Mouse (Mus musculus) spleen, embryonic (tissue): ENCODE measurements around the gene Wdr4.

ENCODE experiments used
- CTCF ChIA-PET: fragments of 350-600 bp; sonication (Branson Sonifier 250); formaldehyde crosslinking; loops from one replicate; lab custom pipeline; 2022; lab: Charles Lee

The Wdr4 gene

DNA sequence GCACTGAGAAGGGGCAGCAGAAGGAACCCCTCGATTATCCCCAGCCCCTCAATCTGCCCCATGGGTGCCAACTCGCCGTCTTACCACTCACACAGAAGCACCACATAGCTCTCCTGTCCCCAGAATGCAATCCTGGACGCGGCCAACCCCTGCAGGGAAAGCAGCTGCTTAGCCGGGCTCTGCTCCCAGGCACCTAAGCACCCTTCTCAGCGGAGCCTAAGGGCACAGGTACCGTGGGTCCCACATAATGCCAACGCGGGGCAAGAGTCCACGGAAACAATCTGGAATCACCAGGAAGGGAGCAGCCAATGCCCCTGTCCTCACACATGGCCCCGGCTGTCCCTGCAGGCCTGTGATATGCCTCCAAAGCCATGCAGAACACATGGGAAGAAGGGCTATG, 20.1 kb downstream of the Wdr4 start:
- CTCF ChIA-PET: no interaction called here

DNA sequence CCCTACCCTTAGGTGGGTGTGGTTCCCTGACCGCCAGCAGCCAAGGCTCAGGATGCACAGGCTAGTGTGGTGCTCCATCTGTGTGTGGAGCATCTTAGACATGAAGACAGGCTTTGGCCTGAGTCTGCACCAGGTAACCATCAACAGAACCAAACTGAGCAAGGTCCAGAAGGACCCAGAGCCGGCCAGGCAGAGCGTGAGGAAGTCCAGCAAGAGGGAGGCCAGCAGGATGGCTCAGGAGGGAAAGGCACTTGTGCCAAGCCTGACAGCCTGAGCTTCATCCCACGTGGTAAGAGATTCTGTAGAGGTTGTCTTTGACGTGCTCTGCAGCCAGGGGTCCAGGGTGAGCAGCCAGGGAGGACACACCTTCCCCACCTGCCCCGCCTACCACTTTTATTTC, 22.1 kb downstream of the Wdr4 start:
- CTCF ChIA-PET: no interaction called here

DNA sequence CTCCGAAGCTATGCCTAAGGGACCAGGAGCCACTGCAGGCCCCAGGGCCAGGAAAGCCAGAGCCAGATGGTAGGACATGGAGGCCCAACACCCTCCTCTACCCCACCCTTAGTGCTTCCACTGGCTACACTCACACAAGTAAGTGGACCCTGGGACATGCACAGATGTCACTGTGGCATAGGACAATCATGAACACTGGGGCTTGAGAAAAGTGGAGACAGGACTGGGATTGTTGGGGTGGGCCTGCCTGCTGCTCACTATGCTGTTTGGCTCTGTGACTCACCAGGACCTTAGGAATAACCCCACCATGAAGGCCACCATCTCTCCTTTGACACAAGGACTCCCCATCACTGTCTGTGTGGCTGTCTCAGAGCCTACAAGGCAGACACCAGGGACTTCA, 24.8 kb downstream of the Wdr4 start:
- CTCF ChIA-PET: no interaction called here

DNA sequence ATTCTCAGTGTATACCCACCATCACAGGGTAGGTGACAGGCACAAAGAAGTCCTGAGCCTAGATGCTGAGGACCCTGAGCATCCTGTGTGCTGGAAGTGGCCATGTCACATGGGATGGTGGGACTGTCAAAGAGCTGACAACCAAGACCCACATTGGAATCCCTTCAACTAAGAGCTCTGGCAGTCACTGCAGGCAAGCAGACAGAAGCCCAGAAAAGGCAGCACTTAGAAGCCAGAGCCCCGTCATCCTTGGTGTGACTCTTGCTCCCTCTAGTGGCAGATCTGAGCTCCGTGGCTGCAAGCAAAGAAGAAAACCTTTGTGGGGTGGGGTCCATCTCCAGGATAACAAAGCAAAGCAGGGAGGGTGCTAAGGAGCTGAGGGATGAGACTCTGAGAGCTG, 27.4 kb downstream of the Wdr4 start:
- CTCF ChIA-PET: interaction anchor here (0.5 to 1.6 kb wide), 3 partner anchors 45 to 148 kb away, joined by 4 to 7 read pairs (median 6); no protein-coding TSS in a partner anchor

DNA sequence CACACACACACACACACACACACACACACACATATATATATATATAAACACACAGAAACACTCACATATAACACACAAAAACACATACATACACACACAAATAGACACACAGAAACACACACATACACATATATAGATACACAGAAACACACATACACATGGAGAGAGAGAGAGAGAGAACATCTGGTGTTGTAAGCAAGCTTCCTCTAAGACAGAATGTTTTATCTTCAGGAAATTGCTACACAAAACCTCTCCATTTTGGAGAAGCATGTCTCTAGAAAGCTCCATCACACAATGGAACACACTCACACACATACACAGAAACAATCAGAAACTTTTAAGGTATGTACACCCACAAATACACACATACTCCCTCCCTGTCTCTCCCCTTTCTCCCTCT, 28.4 kb downstream of the Wdr4 start:
- CTCF ChIA-PET: interaction anchor here (1.6 kb wide), 1 partner anchor 44 kb away, joined by 4 read pairs; no protein-coding TSS in a partner anchor

DNA sequence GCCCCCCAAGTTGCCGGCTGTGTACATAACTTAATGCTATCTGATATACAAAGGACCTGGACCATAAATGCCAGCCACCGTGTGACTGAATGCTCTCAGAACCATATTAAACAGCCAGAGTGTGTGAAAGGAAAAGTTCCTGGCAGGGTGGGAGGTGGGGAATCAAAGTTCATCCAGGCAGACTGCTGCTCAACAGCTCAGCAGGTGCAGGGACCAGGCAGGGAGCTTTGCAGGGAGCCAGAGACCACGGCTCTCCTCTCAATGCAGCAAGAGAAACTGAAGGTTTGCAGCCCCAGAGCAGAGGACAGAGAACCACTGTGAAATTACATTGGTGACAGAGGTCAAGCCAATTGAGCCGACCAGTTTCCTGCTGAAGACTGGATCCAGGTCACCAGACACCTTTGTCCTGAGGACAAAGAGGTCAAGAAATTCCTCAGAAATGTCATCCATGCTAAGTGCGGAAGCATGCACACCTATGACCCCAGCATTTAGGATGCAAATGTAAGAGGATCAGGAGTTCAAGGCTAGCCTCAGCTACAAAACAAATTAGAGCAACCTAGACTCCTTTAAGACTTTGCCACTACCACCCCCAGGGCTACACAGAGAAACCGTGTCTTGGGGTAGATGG, 32.2 kb downstream of the Wdr4 start:
- CTCF ChIA-PET: no interaction called here

DNA sequence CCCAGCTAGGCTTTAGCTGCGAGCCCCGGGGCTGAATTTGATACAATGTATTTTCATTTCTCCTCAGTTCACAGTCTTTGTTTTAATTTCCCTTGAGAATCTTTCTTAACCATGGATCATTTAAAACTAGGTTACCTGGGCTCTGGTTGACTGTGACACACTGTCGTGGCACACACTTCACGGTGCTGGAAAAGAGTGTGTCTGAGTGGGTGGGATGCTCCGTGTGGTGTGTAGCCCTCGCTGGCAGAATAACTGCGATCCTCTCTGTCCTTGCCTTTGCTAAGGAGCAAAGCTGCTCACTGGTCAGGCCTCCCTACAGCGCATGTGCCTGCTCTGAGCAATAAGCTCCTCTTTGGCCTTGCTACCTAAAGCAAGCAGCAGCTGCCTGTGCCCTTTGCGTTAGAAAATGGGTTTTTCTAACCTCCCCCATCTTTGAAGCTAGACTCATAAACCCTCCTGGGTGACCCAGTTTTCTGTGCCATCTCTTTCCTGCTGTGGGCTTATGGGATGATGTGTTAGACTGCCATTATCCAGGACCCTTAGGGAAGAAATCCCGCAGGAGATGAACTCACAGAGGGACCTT, 33.1 kb downstream of the Wdr4 start:
- CTCF ChIA-PET: no interaction called here

DNA sequence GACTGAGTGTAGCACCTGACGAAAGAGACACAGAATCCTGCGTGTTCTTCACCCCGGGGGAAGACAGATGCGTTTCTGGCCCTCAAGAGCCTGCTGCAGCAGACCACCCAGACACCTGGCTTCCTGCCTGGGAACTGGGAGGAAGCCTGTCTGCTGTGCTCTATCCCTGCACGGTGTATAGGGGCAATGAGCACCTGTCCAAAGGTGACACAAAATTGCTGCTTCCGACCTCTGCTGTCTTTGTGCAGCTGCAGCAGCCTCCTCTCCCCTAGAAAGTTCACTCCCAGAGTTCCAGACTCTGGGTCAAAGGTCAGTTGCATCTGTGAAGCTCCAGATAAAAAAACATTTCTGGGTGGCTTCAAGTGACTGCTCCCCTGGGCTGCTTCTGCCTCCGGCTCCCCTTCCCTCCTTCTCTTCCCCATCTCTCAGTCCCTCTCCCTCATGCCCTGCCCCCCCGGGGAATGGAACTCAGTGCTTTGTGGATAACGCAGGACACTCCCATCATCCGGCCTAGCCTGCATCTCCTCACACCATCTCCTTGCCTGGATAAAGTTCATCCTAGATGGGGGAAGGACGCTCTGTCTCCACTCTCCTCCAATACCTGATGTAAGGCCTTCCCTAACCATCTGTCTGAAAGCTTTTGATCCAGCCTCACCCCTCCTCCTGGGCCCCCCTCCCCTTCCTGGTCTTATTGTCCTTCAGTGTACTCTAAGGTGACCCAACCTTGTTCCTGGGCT, 40.5 kb downstream of the Wdr4 start:
- CTCF ChIA-PET: no interaction called here

DNA sequence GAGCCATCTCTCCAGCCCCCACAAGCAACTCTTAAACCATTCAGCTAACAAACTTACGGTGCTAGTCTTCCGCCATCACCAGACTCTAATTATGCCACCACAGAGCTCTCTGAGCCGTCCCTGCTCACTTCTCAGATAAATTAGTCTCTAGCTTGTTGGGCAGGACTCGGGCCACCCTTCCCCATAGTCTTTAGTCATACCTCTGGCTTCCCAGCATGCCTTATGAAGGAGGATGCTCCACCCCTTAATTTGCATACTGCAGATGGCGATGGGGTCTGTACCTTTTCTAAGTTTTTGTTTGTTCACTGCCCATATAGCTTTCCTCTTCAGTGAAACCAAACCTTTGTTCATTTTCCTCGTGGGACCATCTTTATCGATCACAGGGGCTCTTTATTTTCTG, 41.2 kb downstream of the Wdr4 start:
- CTCF ChIA-PET: no interaction called here

DNA sequence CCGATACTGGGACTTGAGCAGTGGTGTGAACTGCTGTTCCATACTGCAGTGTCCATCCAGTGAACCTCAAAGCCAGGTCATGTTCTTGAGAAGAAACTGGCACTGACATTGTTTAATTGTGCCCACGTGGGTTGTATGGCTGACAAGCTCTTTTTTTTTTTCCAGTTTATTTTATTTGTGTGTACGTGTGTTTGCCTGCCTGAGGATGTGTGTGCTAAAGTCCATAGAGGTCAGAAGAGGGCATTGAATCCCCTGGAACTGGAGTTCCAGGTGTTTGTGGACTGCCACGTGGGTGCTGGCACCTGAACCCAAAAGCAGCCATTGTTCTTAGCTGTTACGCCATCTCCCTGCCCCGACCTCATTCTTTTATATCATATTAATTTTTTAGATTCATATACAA, 45.4 kb downstream of the Wdr4 start:
- CTCF ChIA-PET: no interaction called here

DNA sequence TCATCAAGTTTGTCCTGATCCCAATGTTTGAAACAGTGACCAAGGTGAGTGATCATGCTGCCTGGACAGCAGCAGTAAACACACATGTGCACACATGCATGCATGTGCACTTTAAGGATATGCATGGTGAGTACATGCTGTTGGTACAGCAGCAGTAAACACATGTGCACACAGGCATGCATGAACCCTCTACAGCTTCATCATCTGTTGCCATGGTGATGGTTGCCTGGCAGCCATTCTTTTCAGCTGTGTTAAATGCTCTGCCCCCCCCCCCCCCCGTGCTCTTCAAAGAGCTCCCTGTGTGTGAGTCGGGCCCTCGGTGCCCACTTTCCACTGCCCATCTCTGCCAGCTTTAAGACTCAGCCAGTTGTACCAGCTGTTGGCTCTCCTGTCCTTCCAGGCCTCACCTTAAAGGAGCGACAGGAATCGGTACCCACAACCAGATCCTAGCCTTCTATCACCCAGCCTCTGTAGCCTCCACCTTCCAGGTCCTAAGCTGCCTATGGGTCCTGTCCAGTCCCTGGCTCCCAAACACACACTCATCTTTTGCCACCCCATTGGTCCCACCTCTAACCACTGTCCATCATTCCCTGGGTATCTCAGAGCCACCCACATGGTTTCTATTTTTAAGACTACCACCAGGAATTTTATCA, 48.9 kb downstream of the Wdr4 start:
- CTCF ChIA-PET: no interaction called here

DNA sequence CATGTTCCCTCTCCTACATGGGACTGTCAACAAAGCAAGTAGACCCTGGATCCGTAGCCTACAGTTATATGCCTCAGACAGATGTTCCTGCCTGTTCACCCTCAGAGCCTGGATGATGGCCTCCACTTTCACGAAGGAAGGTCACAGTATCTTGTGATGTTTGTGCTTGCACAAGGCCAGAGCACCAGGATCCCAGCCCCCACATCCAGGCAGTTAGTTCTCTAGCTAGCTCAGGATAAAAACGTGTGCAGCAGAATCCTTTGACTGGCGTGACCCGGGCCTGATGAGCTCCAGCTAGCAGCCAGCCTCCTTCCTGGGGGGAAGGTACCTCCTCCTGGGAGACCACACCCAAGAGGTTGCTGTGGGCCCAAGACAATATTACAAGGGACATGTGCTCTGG, 51.3 kb downstream of the Wdr4 start:
- CTCF ChIA-PET: no interaction called here

DNA sequence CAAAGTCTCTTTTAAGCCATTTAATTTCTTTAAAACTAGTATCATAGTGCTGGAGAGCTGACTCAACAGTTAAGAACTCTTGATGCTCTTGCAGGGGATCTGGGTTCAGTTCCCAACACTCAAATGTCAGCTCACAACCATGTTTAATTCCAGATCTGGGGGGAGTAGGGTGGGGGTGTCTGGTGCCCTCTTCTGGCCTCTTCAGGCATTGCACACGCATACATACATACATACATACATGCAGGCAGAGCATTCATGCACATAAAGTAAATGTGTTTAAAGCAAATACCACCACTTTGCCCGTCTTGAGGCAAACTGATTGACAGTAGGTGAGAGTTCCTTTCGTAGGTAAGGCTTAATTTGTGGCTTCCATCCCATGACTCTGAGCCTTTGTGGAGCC, 52.9 kb downstream of the Wdr4 start:
- CTCF ChIA-PET: no interaction called here

DNA sequence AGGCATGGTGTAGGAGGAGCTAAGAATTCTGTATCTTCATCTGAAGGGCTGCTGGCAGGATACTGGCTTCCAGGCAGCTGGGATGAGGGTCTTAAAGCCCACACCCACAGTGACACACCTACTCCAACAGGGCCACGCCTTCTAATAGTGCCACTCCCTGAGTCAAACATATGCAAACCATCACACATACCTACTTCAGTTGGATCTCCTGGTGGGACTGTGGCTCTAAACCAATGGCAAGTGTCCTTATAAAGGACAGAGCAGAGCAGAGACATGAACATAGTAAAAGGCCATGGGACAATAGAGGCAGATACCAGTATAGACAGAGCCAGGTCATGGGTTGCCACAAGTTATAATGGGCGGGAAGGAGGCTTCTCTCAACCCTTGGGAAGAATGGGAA, 57.3 kb downstream of the Wdr4 start:
- CTCF ChIA-PET: no interaction called here

DNA sequence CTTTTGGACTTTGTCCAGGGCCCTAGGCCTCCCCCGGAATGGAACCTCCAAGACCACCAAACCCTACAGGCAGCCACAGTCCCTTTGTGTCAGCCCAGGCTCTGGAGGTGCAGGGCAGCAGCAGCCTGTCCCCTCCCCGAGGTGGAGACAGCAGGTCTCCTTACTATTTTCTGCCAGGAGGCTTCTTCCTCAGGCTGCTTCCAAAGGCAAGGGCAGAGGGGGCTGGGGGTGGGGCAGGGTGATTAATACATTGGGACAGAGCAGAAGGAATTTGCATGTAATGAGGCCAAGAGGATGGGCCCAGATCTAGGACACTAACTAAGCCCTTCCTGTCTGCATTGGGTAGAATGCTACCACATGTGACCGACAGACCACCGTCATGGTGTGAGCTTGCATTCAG, 59.4 kb downstream of the Wdr4 start:
- CTCF ChIA-PET: no interaction called here

DNA sequence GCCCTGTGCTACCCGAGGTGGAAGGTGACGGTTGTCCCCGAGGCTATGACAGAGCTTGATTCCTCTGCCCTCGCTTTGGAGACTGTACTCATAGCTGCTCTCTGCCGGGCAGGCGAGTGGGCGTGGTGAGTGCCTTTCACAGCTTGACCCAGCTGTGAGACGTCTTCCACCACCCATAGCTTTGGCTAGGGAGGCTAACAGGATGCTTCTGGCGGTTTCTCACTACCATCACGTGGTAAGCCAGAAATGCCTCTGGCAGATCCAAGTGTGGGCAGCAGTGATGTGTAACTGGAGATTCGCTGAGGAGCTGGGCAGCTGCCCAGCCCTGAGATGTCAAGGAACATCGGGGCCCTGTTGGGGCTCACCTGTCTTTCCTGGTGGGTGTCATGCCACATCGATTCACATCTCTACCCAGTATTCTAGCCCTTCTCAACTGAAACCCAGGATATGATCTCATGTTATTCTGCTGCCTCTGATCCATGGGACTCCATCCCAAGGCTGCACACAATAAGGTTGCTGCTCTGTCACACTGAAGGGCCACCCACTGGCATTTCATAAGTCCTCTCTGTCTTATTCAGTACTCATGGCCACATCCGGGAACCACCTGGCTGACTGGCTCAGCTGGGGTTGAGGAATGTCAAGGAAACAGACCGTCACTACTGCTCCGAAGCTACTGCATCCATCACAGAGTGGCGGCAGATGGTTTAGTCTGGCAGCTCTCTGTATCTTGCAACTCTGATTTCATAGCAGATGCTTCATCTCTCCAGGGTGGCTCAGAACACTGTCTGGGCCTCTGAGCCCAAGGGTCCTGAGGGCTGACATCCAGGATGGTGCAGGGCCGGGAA, 62.8 kb downstream of the Wdr4 start:
- CTCF ChIA-PET: no interaction called here

DNA sequence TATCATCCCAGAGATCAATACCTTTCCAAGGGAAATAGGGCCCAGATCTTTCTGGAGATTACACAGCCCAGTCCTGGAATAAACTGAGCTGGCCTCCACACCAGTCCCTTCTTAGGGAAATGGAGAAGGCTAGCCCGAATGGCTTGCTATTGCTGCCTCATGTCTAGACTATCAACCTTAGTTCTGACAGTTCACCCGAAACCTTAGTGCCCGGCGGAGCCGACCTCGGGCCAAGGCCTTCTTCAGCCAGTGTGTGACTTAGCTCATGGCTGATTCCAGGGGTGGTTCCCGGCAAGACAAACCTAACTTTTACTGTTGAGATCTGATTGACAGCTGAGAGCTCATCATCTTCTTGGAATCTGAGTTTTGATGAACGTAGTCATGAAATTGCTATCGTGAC, 65.7 kb downstream of the Wdr4 start:
- CTCF ChIA-PET: no interaction called here

DNA sequence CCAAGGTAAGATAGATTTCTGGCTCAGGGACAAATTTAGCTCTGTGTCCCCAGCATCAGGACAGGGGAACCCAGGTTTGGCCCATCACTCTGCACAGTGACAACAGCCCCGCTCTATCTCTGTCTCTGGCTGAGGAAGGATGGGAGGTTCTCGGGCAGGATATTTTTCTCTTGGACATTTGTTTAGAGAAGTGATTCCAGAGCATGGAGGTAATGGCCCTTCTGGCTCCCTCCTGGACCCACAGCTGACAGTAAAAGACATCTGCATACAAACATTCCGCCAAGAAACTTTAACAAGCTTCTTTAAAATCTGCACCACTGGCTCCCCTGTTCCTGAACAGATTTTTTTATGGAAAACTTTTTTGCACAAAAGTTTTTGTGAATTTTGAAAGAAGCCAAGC, 66.3 kb downstream of the Wdr4 start:
- CTCF ChIA-PET: no interaction called here

DNA sequence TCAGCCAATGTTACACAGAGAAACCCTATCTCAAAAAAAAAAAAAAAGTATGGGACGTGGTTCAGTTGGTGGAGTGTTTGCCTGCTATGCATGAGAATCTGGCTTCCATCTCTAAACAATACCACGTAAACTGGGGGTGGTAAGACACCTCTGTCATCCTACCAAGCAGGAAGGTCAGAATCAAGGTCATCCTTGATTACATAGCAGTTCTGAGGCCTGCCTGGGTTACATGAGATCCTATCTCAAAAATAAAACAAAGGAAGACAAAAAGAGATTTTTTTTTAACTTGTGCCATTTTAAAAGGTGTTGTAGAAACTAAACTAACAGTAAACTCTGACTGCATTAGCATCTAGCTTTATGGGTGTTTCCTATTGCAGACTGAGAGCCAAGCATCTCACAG, 67.0 kb downstream of the Wdr4 start:
- CTCF ChIA-PET: no interaction called here

DNA sequence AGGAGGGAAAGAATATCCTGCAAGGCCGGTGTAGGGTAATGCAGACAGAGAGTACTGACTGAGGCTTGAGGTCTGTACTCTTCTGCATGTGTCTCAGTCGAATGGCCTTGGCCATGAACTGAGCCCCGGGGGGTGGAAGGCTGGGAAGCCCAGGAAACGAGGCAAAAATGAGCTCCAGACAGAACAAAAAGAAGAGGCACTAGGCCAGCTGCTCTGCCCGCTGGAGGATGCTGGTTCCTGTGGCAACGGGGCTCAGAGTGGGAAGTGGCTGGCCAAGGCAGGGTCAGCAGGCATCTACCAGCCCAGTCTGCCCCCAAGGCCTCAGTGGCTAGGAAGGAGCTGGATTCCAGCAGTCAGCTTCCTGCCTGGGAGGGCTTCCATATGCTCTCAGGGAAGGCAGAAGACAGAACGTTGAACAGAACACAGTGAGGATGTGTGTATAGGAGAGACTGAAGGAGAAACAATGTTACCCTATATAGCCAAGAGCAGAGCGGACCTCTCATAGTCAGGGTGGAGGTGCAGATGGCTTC, 68.5 kb downstream of the Wdr4 start:
- CTCF ChIA-PET: no interaction called here

DNA sequence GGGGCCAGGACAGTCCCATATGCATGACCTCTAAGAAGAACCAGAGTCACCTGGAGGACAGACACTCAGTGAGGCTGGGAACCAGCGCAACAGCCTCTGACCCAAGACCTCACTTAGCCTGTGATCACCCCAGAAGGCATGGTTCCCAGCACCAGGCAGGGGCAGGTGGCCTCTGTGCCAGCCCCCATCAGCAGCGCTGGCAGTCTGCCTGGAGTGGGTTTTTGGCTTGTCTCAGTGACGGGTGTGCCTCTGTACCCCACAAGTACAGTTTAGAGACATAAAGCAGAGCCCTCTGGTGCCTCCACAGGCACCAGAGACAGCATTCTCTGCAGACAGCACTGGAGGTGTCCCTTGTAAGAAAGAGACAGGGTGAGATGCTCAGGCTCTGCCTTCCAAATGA, 69.6 kb downstream of the Wdr4 start:
- CTCF ChIA-PET: no interaction called here

DNA sequence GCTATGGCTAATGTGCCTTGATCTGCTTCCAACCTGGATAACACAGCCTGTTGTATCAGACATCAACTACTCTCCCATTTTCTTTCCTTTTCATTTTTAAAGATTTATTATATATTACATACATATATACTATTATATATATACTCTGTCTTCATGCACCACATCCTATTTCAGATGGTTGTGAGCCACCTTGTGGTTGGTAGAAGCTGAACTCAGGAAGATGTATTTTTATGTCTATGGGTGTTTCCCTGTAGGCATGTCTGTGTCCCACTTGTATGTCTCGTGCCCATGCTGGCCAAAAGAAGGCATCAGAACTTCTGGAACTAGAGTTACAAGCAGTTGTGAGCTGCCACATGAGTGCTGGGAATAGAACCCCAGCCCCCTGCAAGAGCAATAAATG, 71.3 kb downstream of the Wdr4 start:
- CTCF ChIA-PET: no interaction called here
